Mouse (Mus musculus) heart, postnatal 4 days (tissue): ENCODE data around the gene Ddias. TPM values are rescaled to one million over a fixed set of nuclear protein-coding genes. Genes with fewer than 3 reads are reported as not detected.

Experiments used
- DNase-seq: peaks from one replicate; pipeline ENCODE4 v3.0.0; 2021
- total RNA-seq, 2 experiments: library from RNA; stranded (reverse); gene quantifications; 2 replicates each; pipeline ENCODE4 v1.2.3; 2021

Gene Ddias
- total RNA-seq, 2 experiments from 2014 or later: 6.6 to 8.5 TPM

- no peak for DNase-seq
Measured at GRCm38 (mm10) chr7:92848246-92848645, 25.8 kb downstream of the Ddias start.

GRCm38 (mm10) chr7:92842254-92842653 is 31.8 kb downstream of the Ddias start:
- DNase-seq: no peak

GRCm38 (mm10) chr7:92837907-92838306 is 36.1 kb downstream of the Ddias start:
- no peak for DNase-seq

GRCm38 (mm10) chr7:92837226-92837625 is 36.8 kb downstream of the Ddias start:
- DNase-seq: no peak

- no peak for DNase-seq
Measured at GRCm38 (mm10) chr7:92836447-92836846, 37.6 kb downstream of the Ddias start.

- no peak for DNase-seq
Measured at GRCm38 (mm10) chr7:92834391-92834790, 39.7 kb downstream of the Ddias start.

- DNase-seq: no peak
Measured at GRCm38 (mm10) chr7:92832395-92832794, 41.7 kb downstream of the Ddias start.

- DNase-seq: peak; percentile 28
Measured at GRCm38 (mm10) chr7:92827981-92828380, 46.1 kb downstream of the Ddias start.

GRCm38 (mm10) chr7:92826248-92826647 is 47.8 kb downstream of the Ddias start:
- no peak for DNase-seq

- no peak for DNase-seq
Measured at GRCm38 (mm10) chr7:92822409-92823101, 51.5 kb downstream of the Ddias start.

- DNase-seq: no peak
Measured at GRCm38 (mm10) chr7:92821871-92822270, 52.2 kb downstream of the Ddias start.

GRCm38 (mm10) chr7:92820941-92821465 is 53.0 kb downstream of the Ddias start:
- DNase-seq: no peak

- DNase-seq: no peak
Measured at GRCm38 (mm10) chr7:92820410-92820809, 53.6 kb downstream of the Ddias start.

GRCm38 (mm10) chr7:92819656-92820055 is 54.4 kb downstream of the Ddias start:
- DNase-seq: no peak

GRCm38 (mm10) chr7:92817886-92818285 is 56.2 kb downstream of the Ddias start:
- DNase-seq: no peak

- DNase-seq: no peak
Measured at GRCm38 (mm10) chr7:92817242-92817641, 56.8 kb downstream of the Ddias start.

- no peak for DNase-seq
Measured at GRCm38 (mm10) chr7:92811667-92812279, 62.3 kb downstream of the Ddias start.

Other genes starting within 250 kb of the Ddias start
- 1 to 10 TPM; 2.0 to 2.3 TPM for gene Ankrd42, start 237.1 kb downstream of the Ddias start, total RNA-seq
- gene Pcf11, start 204.3 kb downstream of the Ddias start, total RNA-seq: 10 to 100 TPM; 38.7 to 38.9 TPM
- 10 to 100 TPM; 11.5 to 14.0 TPM for gene Rab30, start 132.6 kb downstream of the Ddias start, total RNA-seq
- gene Prcp, start 223 bp upstream of the Ddias start, total RNA-seq: 10 to 100 TPM; 51.6 to 52.0 TPM
- gene Fam181b, start 205.6 kb upstream of the Ddias start, total RNA-seq: 1 to 10 TPM; 5.4 to 5.7 TPM